Mouse (Mus musculus): ENCODE measurements at regions not wholly inside any gene's neighbourhood (a gene's known extent, or its start where the extent isn't known, plus 50 kb on each side); places are given as distances from the start of the nearest gene placed in this dataset.
"Not testable (repeated sequence)": the region's sequence is repeated elsewhere in the genome, so short reads cannot be mapped to it uniquely, and the experiment has no call there.

DNA sequence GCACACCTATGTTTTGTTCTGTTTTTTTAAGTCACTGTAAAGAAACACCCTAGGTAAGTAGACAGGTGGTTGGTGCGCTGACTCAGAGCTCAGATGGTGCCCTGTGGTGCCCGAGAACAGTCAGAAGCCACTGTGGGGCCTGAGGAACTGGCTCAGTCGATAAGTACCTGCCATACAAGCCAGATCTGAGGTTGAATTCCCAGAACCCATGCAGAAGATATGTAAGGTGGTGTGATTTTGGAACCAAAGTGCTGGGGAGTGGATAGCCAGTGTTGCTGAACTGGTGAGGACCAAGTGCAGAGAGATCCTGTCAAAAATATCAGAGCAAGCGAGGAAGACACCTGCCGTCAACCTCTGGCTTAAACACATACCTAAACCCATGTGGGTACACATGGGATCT is 65.4 kb downstream of the Chst1 start:
- WGBS (ENCODE audit: insufficient replicate concordance) = 78% methylated on average over 5 of the region's 5 CpGs
- Histone ChIP-seq H3K4me1 (ENCODE audit: control insufficient read depth, insufficient read depth, low read length) (peaks cover 9% of the 10 kb centered on the region; the same call in 1 of the 2 replicates), H3K9me3 (replicated peaks; ENCODE audit: control insufficient read depth, low read length) (no peaks in the 10 kb centered on the region), H3K36me3 (ENCODE audit: control insufficient read depth, insufficient read depth, low read length) (no peaks in the 10 kb centered on the region), H3K4me2 (no peak overlapping the region), H3K9ac (ENCODE audit: low read depth, low read length) (no peak overlapping the region), H3K27ac (ENCODE audit: low read depth, low read length) (no peak overlapping the region), H3K27me3 (ENCODE audit: control insufficient read depth, insufficient read depth, low read length) (no peaks in the 10 kb centered on the region), H3K4me3 (ENCODE audit: low read depth, low read length) (no peak overlapping the region)
- no peak for ATAC-seq (replicated peaks; ENCODE audit: insufficient number of reproducible peaks, low FRiP score, low TSS enrichment)

DNA sequence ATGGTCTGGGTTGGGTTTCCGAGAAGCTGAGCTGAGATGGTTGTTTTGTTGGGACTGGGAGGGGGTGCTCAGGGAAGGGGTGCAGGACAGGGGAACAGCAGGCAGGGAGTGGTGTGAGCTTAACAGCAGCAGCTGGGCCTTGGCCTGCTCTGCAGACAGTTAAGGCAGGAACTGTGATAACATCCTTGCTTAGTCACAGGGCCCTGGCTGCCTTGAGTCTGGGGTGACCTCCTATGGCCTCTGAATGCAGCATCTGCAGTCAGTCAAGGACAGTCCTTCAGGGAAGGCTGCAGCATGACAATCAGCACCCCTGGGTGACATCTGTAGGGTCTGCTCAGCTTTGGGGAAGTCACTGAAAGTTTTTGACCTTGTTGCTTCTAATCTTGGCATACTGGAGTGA is 67.7 kb downstream of the Chst1 start:
- Histone ChIP-seq H3K9ac (ENCODE audit: low read depth, low read length) (no peak overlapping the region), H3K27me3 (ENCODE audit: control insufficient read depth, insufficient read depth, low read length) (no peaks in the 10 kb centered on the region), H3K4me1 (ENCODE audit: control insufficient read depth, insufficient read depth, low read length) (peaks cover 9% of the 10 kb centered on the region; the same call in 1 of the 2 replicates), H3K36me3 (ENCODE audit: control insufficient read depth, insufficient read depth, low read length) (no peaks in the 10 kb centered on the region), H3K4me3 (ENCODE audit: low read depth, low read length) (no peak overlapping the region), H3K9me3 (replicated peaks; ENCODE audit: control insufficient read depth, low read length) (no peaks in the 10 kb centered on the region), H3K4me2 (no peak overlapping the region), H3K27ac (ENCODE audit: low read depth, low read length) (no peak overlapping the region)
- 52% methylated on average over 1 of the region's 1 CpGs for WGBS (ENCODE audit: insufficient replicate concordance)
- no peak for ATAC-seq (replicated peaks; ENCODE audit: insufficient number of reproducible peaks, low FRiP score, low TSS enrichment)

DNA sequence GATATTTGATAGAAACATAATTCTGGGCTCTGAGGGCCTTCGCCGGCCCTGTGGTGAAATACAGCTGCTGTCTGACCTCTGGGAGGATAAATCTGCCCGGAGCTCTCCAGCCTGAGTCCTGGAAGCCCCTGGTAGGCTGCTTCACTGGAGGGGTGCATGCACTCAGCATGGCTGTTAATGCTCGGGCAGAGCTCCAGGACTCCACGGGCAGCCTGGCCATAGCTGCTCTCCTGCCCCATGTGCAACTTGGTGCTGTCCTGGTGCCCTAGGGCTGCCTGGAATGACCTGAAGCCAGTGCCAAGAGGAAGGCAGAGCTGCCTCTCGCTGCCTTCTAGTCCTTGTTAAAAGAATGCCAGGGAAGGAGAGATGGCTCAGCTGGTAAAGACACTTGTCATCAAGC is 68.2 kb downstream of the Chst1 start:
- no peak overlapping the region for H3K9ac ChIP-seq (ENCODE audit: low read depth, low read length)
- ATAC-seq (replicated peaks; ENCODE audit: insufficient number of reproducible peaks, low FRiP score, low TSS enrichment) = no peak
- H3K4me1 ChIP-seq (ENCODE audit: control insufficient read depth, insufficient read depth, low read length) = peaks cover 9% of the 10 kb centered on the region; the same call in 1 of the 2 replicates
- H3K27me3 ChIP-seq (ENCODE audit: control insufficient read depth, insufficient read depth, low read length) = no peaks in the 10 kb centered on the region
- H3K9me3 ChIP-seq (replicated peaks; ENCODE audit: control insufficient read depth, low read length) = no peaks in the 10 kb centered on the region
- H3K4me3 ChIP-seq (ENCODE audit: low read depth, low read length) = no peak overlapping the region
- no peak overlapping the region for H3K4me2 ChIP-seq
- no peaks in the 10 kb centered on the region for H3K36me3 ChIP-seq (ENCODE audit: control insufficient read depth, insufficient read depth, low read length)
- no peak overlapping the region for H3K27ac ChIP-seq (ENCODE audit: low read depth, low read length)
- WGBS (ENCODE audit: insufficient replicate concordance) = 62% methylated on average over 6 of the region's 6 CpGs

DNA sequence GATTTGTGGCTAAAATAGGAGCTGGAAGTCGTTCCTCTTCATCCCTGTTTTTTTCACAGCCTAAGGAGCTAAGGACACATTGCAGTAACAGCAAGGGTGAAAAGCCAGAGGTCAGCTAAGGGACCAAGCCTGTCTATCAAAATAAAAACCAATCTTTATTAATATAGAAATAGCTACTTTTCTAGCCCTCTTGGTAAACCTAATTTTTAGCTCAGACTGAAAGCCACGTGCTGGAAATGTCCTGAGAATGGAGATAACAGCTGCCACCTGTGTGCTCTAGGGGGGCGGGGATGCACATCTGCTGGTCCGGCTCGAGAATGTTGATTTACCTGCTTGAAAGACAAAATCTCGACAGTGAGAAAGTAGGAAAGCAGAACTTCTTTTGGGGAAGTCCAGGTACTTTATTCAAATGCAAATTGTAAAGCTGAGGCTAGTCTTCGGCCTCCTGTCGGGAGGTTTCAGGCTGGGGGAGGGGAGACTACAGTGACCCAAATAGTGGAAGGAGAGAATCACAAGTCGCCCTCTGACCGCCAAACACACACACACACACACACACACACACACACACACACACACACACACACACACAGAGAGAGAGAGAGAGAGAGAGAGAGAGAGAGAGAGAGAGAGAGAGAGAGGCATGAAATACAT is 70.0 kb downstream of the Chst1 start:
- H3K27ac ChIP-seq (ENCODE audit: low read depth, low read length); H3K9me3 ChIP-seq (replicated peaks; ENCODE audit: control insufficient read depth, low read length); H3K9ac ChIP-seq (ENCODE audit: low read depth, low read length); H3K4me2 ChIP-seq; H3K4me1 ChIP-seq (ENCODE audit: control insufficient read depth, insufficient read depth, low read length); H3K27me3 ChIP-seq (ENCODE audit: control insufficient read depth, insufficient read depth, low read length); ATAC-seq (replicated peaks; ENCODE audit: insufficient number of reproducible peaks, low FRiP score, low TSS enrichment); H3K36me3 ChIP-seq (ENCODE audit: control insufficient read depth, insufficient read depth, low read length); H3K4me3 ChIP-seq (ENCODE audit: low read depth, low read length): not testable (repeated sequence)
- 52% methylated on average over 9 of the region's 10 CpGs for WGBS (ENCODE audit: insufficient replicate concordance)

DNA sequence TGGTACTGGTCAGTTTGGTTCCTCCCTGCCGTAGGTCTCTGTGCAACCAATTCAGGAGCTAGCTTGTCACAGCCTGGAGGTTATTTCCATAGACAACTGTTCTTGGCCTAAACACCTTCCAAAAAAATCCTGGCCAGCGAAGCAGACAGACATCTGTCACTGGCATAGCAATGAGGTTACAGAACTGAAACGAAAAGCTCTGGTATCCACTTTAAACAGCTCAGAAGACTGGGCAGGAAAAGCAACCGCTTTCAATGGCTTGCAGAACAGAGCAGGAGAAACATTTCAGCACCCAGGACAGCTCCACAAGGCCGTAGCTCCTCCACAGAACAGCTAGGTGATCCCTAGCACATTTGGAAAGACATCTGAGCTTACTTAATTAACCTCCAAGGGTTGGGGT is 72.1 kb downstream of the Chst1 start:
- ATAC-seq (replicated peaks; ENCODE audit: insufficient number of reproducible peaks, low FRiP score, low TSS enrichment) = no peak
- 34% methylated on average over 5 of the region's 5 CpGs for WGBS (ENCODE audit: insufficient replicate concordance)

GRCm38 (mm10) chr2:92672106-92672505 is 72.6 kb downstream of the Chst1 start:
- no peak for ATAC-seq (replicated peaks; ENCODE audit: insufficient number of reproducible peaks, low FRiP score, low TSS enrichment)
- peaks cover 4% of the 10 kb centered on the region; the same call in 1 of the 2 replicates for H3K4me1 ChIP-seq (ENCODE audit: control insufficient read depth, insufficient read depth, low read length)
- H3K4me2 ChIP-seq = no peak overlapping the region
- H3K9me3 ChIP-seq (replicated peaks; ENCODE audit: control insufficient read depth, low read length) = no peaks in the 10 kb centered on the region
- no peak overlapping the region for H3K27ac ChIP-seq (ENCODE audit: low read depth, low read length)
- H3K9ac ChIP-seq (ENCODE audit: low read depth, low read length) = no peak overlapping the region
- no peaks in the 10 kb centered on the region for H3K36me3 ChIP-seq (ENCODE audit: control insufficient read depth, insufficient read depth, low read length)
- H3K4me3 ChIP-seq (ENCODE audit: low read depth, low read length) = no peak overlapping the region
- WGBS (ENCODE audit: insufficient replicate concordance) = 57% methylated on average over 4 of the region's 4 CpGs
- no peaks in the 10 kb centered on the region for H3K27me3 ChIP-seq (ENCODE audit: control insufficient read depth, insufficient read depth, low read length)

More for the DNA sequence above, 72.1 kb downstream of the Chst1 start:
- no peak overlapping the region for H3K9ac ChIP-seq (ENCODE audit: low read depth, low read length)
- no peaks in the 10 kb centered on the region for H3K36me3 ChIP-seq (ENCODE audit: control insufficient read depth, insufficient read depth, low read length)
- peaks cover 9% of the 10 kb centered on the region; the same call in 1 of the 2 replicates for H3K4me1 ChIP-seq (ENCODE audit: control insufficient read depth, insufficient read depth, low read length)
- H3K4me2 ChIP-seq = no peak overlapping the region
- H3K27me3 ChIP-seq (ENCODE audit: control insufficient read depth, insufficient read depth, low read length) = no peaks in the 10 kb centered on the region
- H3K27ac ChIP-seq (ENCODE audit: low read depth, low read length) = no peak overlapping the region
- no peak overlapping the region for H3K4me3 ChIP-seq (ENCODE audit: low read depth, low read length)
- no peaks in the 10 kb centered on the region for H3K9me3 ChIP-seq (replicated peaks; ENCODE audit: control insufficient read depth, low read length)

GRCm38 (mm10) chr2:92673064-92673813 is 73.7 kb downstream of the Chst1 start:
- Histone ChIP-seq H3K4me3 (ENCODE audit: low read depth, low read length) (no peak overlapping the region), H3K27me3 (ENCODE audit: control insufficient read depth, insufficient read depth, low read length) (no peaks in the 10 kb centered on the region), H3K27ac (ENCODE audit: low read depth, low read length) (no peak overlapping the region), H3K4me2 (no peak overlapping the region), H3K9ac (ENCODE audit: low read depth, low read length) (no peak overlapping the region), H3K4me1 (ENCODE audit: control insufficient read depth, insufficient read depth, low read length) (no peaks in the 10 kb centered on the region), H3K36me3 (ENCODE audit: control insufficient read depth, insufficient read depth, low read length) (no peaks in the 10 kb centered on the region), H3K9me3 (replicated peaks; ENCODE audit: control insufficient read depth, low read length) (no peaks in the 10 kb centered on the region)
- ATAC-seq (replicated peaks; ENCODE audit: insufficient number of reproducible peaks, low FRiP score, low TSS enrichment) = no peak
- 79% methylated on average over 9 of the region's 9 CpGs for WGBS (ENCODE audit: insufficient replicate concordance)

GRCm38 (mm10) chr2:92673931-92674330 is 74.4 kb downstream of the Chst1 start:
- no peak for ATAC-seq (replicated peaks; ENCODE audit: insufficient number of reproducible peaks, low FRiP score, low TSS enrichment)
- Histone ChIP-seq H3K4me3 (ENCODE audit: low read depth, low read length) (no peak overlapping the region), H3K4me1 (ENCODE audit: control insufficient read depth, insufficient read depth, low read length) (no peaks in the 10 kb centered on the region), H3K27me3 (ENCODE audit: control insufficient read depth, insufficient read depth, low read length) (no peaks in the 10 kb centered on the region), H3K9ac (ENCODE audit: low read depth, low read length) (no peak overlapping the region), H3K27ac (ENCODE audit: low read depth, low read length) (no peak overlapping the region), H3K36me3 (ENCODE audit: control insufficient read depth, insufficient read depth, low read length) (no peaks in the 10 kb centered on the region), H3K9me3 (replicated peaks; ENCODE audit: control insufficient read depth, low read length) (no peaks in the 10 kb centered on the region), H3K4me2 (no peak overlapping the region)
- 26% methylated on average over 4 of the region's 4 CpGs for WGBS (ENCODE audit: insufficient replicate concordance)

GRCm38 (mm10) chr2:92675247-92675646 is 75.7 kb downstream of the Chst1 start:
- Histone ChIP-seq H3K4me2 (no peak overlapping the region), H3K4me1 (ENCODE audit: control insufficient read depth, insufficient read depth, low read length) (no peaks in the 10 kb centered on the region), H3K9ac (ENCODE audit: low read depth, low read length) (no peak overlapping the region), H3K9me3 (replicated peaks; ENCODE audit: control insufficient read depth, low read length) (no peaks in the 10 kb centered on the region), H3K27me3 (ENCODE audit: control insufficient read depth, insufficient read depth, low read length) (no peaks in the 10 kb centered on the region), H3K27ac (ENCODE audit: low read depth, low read length) (no peak overlapping the region), H3K4me3 (ENCODE audit: low read depth, low read length) (no peak overlapping the region), H3K36me3 (ENCODE audit: control insufficient read depth, insufficient read depth, low read length) (no peaks in the 10 kb centered on the region)
- no peak for ATAC-seq (replicated peaks; ENCODE audit: insufficient number of reproducible peaks, low FRiP score, low TSS enrichment)
- 42% methylated on average over 9 of the region's 9 CpGs for WGBS (ENCODE audit: insufficient replicate concordance)

Data from heart, embryonic 11.5 days (tissue).